Mouse (Mus musculus) liver, embryonic 14.5 days (tissue): ENCODE measurements around the gene Iqsec1.

Source experiments
- CTCF ChIP-seq: IDR thresholded peaks from 2 replicates; pipeline ENCODE4 v1.5.1; 2016; ENCODE audit warnings: antibody characterized with exemption, low read depth, control low read depth
- EP300 ChIP-seq: IDR thresholded peaks from 2 replicates; pipeline ENCODE4 v1.6.1; 2016; ENCODE audit warnings: antibody characterized with exemption, low read depth

- TF ChIP-seq CTCF (no peak), EP300 (no peak)
Measured at GRCm38 (mm10) chr6:90915585-90915984, 72.9 kb downstream of the Iqsec1 start.
